In genomic region chr2:34027445-34027844, GRCm38 (mm10) we compare ENCODE assay signal across 7 mouse cellular contexts.
A peak's percentile ranks its signal among the peaks of the same experiment; 100 is the strongest.
DNase-seq lines count a peak whose midpoint lies in the region.

No protein-coding gene starts in this region.

- DNase-seq in 3T3-L1 (ENCODE audit: low read depth, low spot score) = peak; percentile 66
- DNase-seq in MN1 (ENCODE audit: low spot score) = peak; percentile 83
- peak; percentile 53 for DNase-seq in forelimb bud, embryonic 11.5 days (ENCODE audit: low read depth, low spot score)
- DNase-seq in lung, postnatal 36 days = peak; percentile 16
- DNase-seq in cerebellum, adult 11 months = no peak
- DNase-seq in urinary bladder, adult 2 months (ENCODE audit: low spot score) = no peak
- no peak for DNase-seq in spleen, postnatal 10 days (ENCODE audit: low spot score in 2 of 2)

Comparison
In these comparisons a context has a peak if more than half of its experiments do, and no peak if none do; other contexts are left out.
1. DNase-seq: peak in 3T3-L1 (single experiment), MN1 (single experiment), forelimb bud, embryonic 11.5 days (single experiment) and lung, postnatal 36 days (single experiment); none in cerebellum, adult 11 months (single experiment), urinary bladder, adult 2 months (single experiment) and spleen, postnatal 10 days (0 of 2).